Mouse (Mus musculus): ENCODE data around the gene Lrpprc.

DNA sequence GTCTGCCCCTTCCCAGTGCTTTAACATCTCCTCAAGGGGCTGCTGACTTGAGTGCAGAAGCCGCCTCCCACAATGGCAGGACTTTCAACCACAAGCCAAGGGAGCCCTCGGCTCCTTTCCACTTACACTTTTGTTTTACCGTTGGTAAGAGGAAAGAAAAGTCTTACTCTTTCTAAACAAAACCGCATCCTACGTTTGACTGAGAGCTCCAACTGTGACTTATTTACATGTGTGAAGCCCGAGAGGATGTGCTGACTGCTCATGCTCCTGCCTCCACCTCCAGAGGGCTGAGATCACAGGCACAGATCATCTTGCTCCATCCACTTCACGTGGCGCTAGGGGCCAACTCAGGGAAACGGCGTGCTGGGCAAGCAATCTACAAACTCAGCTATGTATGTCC is 32.2 kb downstream of the Lrpprc start:
- no peak for TF ChIP-seq POLR2A (IDR thresholded peaks at IDR 0.05; ENCODE audit: low read depth, low read length)
- no peak for TF ChIP-seq CTCF (IDR thresholded peaks at IDR 0.05; ENCODE audit: extremely low read depth, insufficient read length, insufficient replicate concordance, low read depth, low read length)

Measured in small intestine, adult 2 months (tissue).